Mouse (Mus musculus) embryonic facial prominence, embryonic 11.5 days (tissue): Measurements from ENCODE around the gene Asic2. TPM values are rescaled to one million over a fixed set of nuclear protein-coding genes. Genes with fewer than 3 reads are reported as not detected.

ENCODE experiments used
- ATAC-seq: fragments of 200-750 bp; cut with Nextera tagmentation; replicated peaks from 2 replicates; pipeline ENCODE4 v1.8.0; 2017; ENCODE audit warnings: low read depth; ENCODE audit not compliant: insufficient number of reproducible peaks, low FRiP score, low TSS enrichment
- DNase-seq: peaks from one replicate; pipeline ENCODE4 v3.0.0-alpha.2; 2015; ENCODE audit warnings: low spot score
- H3K27ac ChIP-seq: fragments of 300-500 bp; sonication (generic); replicated peaks from 2 replicates; pipeline ENCODE4 v1.5.1; 2014; ENCODE audit warnings: mild to moderate bottlenecking, low read depth, low read length, control low read depth
- H3K27me3 ChIP-seq: fragments of 300-500 bp; sonication (generic); 2 replicates; pipeline ENCODE4 v1.6.1; 2014; ENCODE audit warnings: mild to moderate bottlenecking, low read length, moderate library complexity, mixed read lengths; ENCODE audit not compliant: control insufficient read depth, insufficient read depth
- H3K36me3 ChIP-seq: fragments of 300-500 bp; sonication (generic); replicated peaks from 2 replicates; pipeline ENCODE4 v1.6.1; 2014; ENCODE audit warnings: low read depth, mild to moderate bottlenecking, low read length, moderate library complexity, mixed read lengths; ENCODE audit not compliant: control insufficient read depth, insufficient read depth
- H3K4me1 ChIP-seq: fragments of 300-500 bp; sonication (generic); 2 replicates; pipeline ENCODE4 v1.6.1; 2014; ENCODE audit warnings: low read length, mixed read lengths; ENCODE audit not compliant: control insufficient read depth, insufficient read depth
- H3K4me2 ChIP-seq: fragments of 300-500 bp; sonication (generic); 2 replicates; pipeline ENCODE4 v1.6.1; 2014; ENCODE audit warnings: low read depth, mild to moderate bottlenecking, control low read depth, low read length, moderate library complexity
- H3K4me3 ChIP-seq: fragments of 300-500 bp; sonication (generic); 2 replicates; pipeline ENCODE4 v1.5.1; 2014; ENCODE audit warnings: low read depth, low read length, control low read depth
- H3K9ac ChIP-seq: fragments of 300-500 bp; sonication (generic); replicated peaks from 2 replicates; pipeline ENCODE4 v1.6.1; 2014; ENCODE audit warnings: mild to moderate bottlenecking, control low read depth, low read length
- H3K9me3 ChIP-seq: fragments of 300-500 bp; sonication (generic); replicated peaks from 2 replicates; pipeline ENCODE4 v1.6.1; 2016; ENCODE audit warnings: mild to moderate bottlenecking, low read length, inconsistent platforms, mixed read lengths; ENCODE audit not compliant: control insufficient read depth
- WGBS: fragments of 180-500 bp; shearing (Covaris S2); extraction: QIAGEN DNeasy Blood & Tissue Kit; methylation state at CpG from one replicate; pipeline ENCODE4 v1.1.7; 2014; 5-methylcytosine and 5-hydroxymethylcytosine counted together
- polyA plus RNA-seq: library from polyadenylated mRNA; unstranded; fragments of >200 nt; fragmentation: Nextera tagmentation; extraction: Ambion mirVana; gene quantifications from 2 replicates; pipeline ENCODE4 v1.2.1, GENCODE M21; 2014

Gene Asic2
- polyA plus RNA-seq, 1 experiment from 2014 or later: 0.46 TPM

GRCm38 (mm10) chr11:81010766-81011165 is 957.5 kb downstream of the Asic2 start:
- 80% methylated on average over 7 of the region's 7 CpGs for WGBS
- no peak overlapping the region for H3K27ac ChIP-seq
- no peaks in the 10 kb centered on the region for H3K27me3 ChIP-seq
- ATAC-seq: no peak
- DNase-seq: no peak
- H3K4me3 ChIP-seq: no peak overlapping the region
- H3K36me3 ChIP-seq: no peaks in the 10 kb centered on the region
- H3K4me2 ChIP-seq: no peak overlapping the region
- no peaks in the 10 kb centered on the region for H3K4me1 ChIP-seq
- no peak overlapping the region for H3K9ac ChIP-seq
- no peaks in the 10 kb centered on the region for H3K9me3 ChIP-seq

GRCm38 (mm10) chr11:81009366-81009765 is 958.9 kb downstream of the Asic2 start:
- H3K27ac ChIP-seq: no peak overlapping the region
- no peaks in the 10 kb centered on the region for H3K9me3 ChIP-seq
- 88% methylated on average over 12 of the region's 12 CpGs for WGBS
- DNase-seq (no peak), ATAC-seq (no peak)
- H3K9ac ChIP-seq: no peak overlapping the region
- no peaks in the 10 kb centered on the region for H3K4me1 ChIP-seq
- no peaks in the 10 kb centered on the region for H3K36me3 ChIP-seq
- H3K27me3 ChIP-seq: no peaks in the 10 kb centered on the region
- H3K4me2 ChIP-seq: no peak overlapping the region
- no peak overlapping the region for H3K4me3 ChIP-seq

GRCm38 (mm10) chr11:81005831-81006230 is 962.4 kb downstream of the Asic2 start:
- ATAC-seq: no peak
- WGBS: 63% methylated on average over 2 of the region's 2 CpGs
- H3K4me3 ChIP-seq: no peak overlapping the region

GRCm38 (mm10) chr11:81002769-81003430 is 965.4 kb downstream of the Asic2 start:
- Histone ChIP-seq H3K27ac (no peak overlapping the region), H3K4me2 (no peak overlapping the region), H3K36me3 (no peaks in the 10 kb centered on the region), H3K9me3 (no peaks in the 10 kb centered on the region), H3K27me3 (no peaks in the 10 kb centered on the region), H3K4me1 (no peaks in the 10 kb centered on the region), H3K9ac (no peak overlapping the region), H3K4me3 (no peak overlapping the region)
- 48% methylated on average over 10 of the region's 10 CpGs for WGBS
- ATAC-seq (no peak), DNase-seq (no peak)

More at GRCm38 (mm10) chr11:81005831-81006230, 962.4 kb downstream of the Asic2 start:
- no peaks in the 10 kb centered on the region for H3K9me3 ChIP-seq
- H3K27ac ChIP-seq: no peak overlapping the region
- no peaks in the 10 kb centered on the region for H3K36me3 ChIP-seq
- no peaks in the 10 kb centered on the region for H3K27me3 ChIP-seq
- no peak overlapping the region for H3K9ac ChIP-seq
- H3K4me1 ChIP-seq: no peaks in the 10 kb centered on the region
- peak; percentile 79 for DNase-seq
- no peak overlapping the region for H3K4me2 ChIP-seq

- DNase-seq (no peak), ATAC-seq (no peak)
- Histone ChIP-seq H3K27ac (no peak overlapping the region), H3K4me1 (no peaks in the 10 kb centered on the region), H3K36me3 (no peaks in the 10 kb centered on the region), H3K9me3 (no peaks in the 10 kb centered on the region), H3K27me3 (no peaks in the 10 kb centered on the region), H3K9ac (no peak overlapping the region), H3K4me3 (no peak overlapping the region), H3K4me2 (no peak overlapping the region)
- 86% methylated on average over 5 of the region's 5 CpGs for WGBS
Observed at GRCm38 (mm10) chr11:80995621-80996020, 972.6 kb downstream of the Asic2 start.

GRCm38 (mm10) chr11:80983530-80983929 is 984.7 kb downstream of the Asic2 start:
- H3K9me3 ChIP-seq: no peaks in the 10 kb centered on the region
- H3K36me3 ChIP-seq: no peaks in the 10 kb centered on the region
- ATAC-seq: no peak
- no peak for DNase-seq
- no peak overlapping the region for H3K9ac ChIP-seq
- 87% methylated on average over 5 of the region's 5 CpGs for WGBS
- H3K27ac ChIP-seq: no peak overlapping the region
- H3K27me3 ChIP-seq: no peaks in the 10 kb centered on the region
- no peaks in the 10 kb centered on the region for H3K4me1 ChIP-seq
- H3K4me3 ChIP-seq: no peak overlapping the region
- no peak overlapping the region for H3K4me2 ChIP-seq

GRCm38 (mm10) chr11:80976239-80976855 is 991.9 kb downstream of the Asic2 start:
- WGBS: 42% methylated on average over 9 of the region's 9 CpGs
- H3K9me3 ChIP-seq: no peaks in the 10 kb centered on the region
- no peaks in the 10 kb centered on the region for H3K27me3 ChIP-seq
- H3K27ac ChIP-seq: no peak overlapping the region
- ATAC-seq: no peak
- no peaks in the 10 kb centered on the region for H3K4me1 ChIP-seq
- no peak overlapping the region for H3K4me3 ChIP-seq
- H3K36me3 ChIP-seq: no peaks in the 10 kb centered on the region
- peak; percentile 12 for DNase-seq
- H3K4me2 ChIP-seq: no peak overlapping the region
- H3K9ac ChIP-seq: no peak overlapping the region

GRCm38 (mm10) chr11:80974616-80975015 is 993.6 kb downstream of the Asic2 start:
- Histone ChIP-seq H3K4me2 (no peak overlapping the region), H3K27me3 (no peaks in the 10 kb centered on the region), H3K36me3 (no peaks in the 10 kb centered on the region), H3K4me3 (no peak overlapping the region), H3K4me1 (no peaks in the 10 kb centered on the region), H3K9me3 (no peaks in the 10 kb centered on the region), H3K27ac (no peak overlapping the region), H3K9ac (no peak overlapping the region)
- WGBS: 83% methylated on average over 5 of the region's 5 CpGs
- DNase-seq (no peak), ATAC-seq (no peak)
